Mouse (Mus musculus) neutrophil, adult 5-6 weeks (primary cell): Measurements from ENCODE around the gene Mns1. TPM values are rescaled to one million over a fixed set of nuclear protein-coding genes. Genes with fewer than 3 reads are reported as not detected.

Source experiments
- total RNA-seq: library from RNA; stranded (forward); fragments of 200-1000 nt; gene quantifications from 2 replicates; pipeline ENCODE4 v1.2.3, GENCODE M21; 2017

The Mns1 gene
- total RNA-seq, 1 experiment from 2014 or later, result 3.8 TPM

Other genes with a start within 250 kb of the Mns1 start
- gene Zfp280d, start 163.2 kb upstream of the Mns1 start, total RNA-seq, result 79.6 and 83.2 TPM in 2 replicates
- 39.2 and 39.7 TPM in 2 replicates for gene Tex9, start 54.2 kb downstream of the Mns1 start, total RNA-seq
- gene Rfx7, start 94.2 kb downstream of the Mns1 start, total RNA-seq, result 42.8 and 46.0 TPM in 2 replicates
- gene Nedd4, start 224.3 kb downstream of the Mns1 start, total RNA-seq, result 26.4 and 36.0 TPM in 2 replicates